Mouse (Mus musculus) neural tube, embryonic 11.5 days (tissue): ENCODE data around the gene Tmod3. TPM values are rescaled to one million over a fixed set of nuclear protein-coding genes. Genes with fewer than 3 reads are reported as not detected.

Source experiments
- ATAC-seq: fragments of 200-750 bp; cut with Nextera tagmentation; 2 replicates; pipeline ENCODE4 v1.8.0; 2017; ENCODE audit warnings: moderate number of reproducible peaks, mild to moderate bottlenecking, moderate TSS enrichment, moderate library complexity; ENCODE audit not compliant: insufficient read depth, low FRiP score, low TSS enrichment
- DNase-seq: peaks from one replicate; pipeline ENCODE4 v3.0.0-alpha.2; 2015; ENCODE audit warnings: low spot score
- H3K27ac ChIP-seq: fragments of 300-500 bp; sonication (generic); 2 replicates; pipeline ENCODE4 v1.5.1; 2014; ENCODE audit warnings: low read depth, mild to moderate bottlenecking, low read length
- H3K27me3 ChIP-seq: fragments of 300-500 bp; sonication (generic); 2 replicates; pipeline ENCODE4 v1.6.1; 2014; ENCODE audit warnings: mild to moderate bottlenecking, low read length, mixed read lengths; ENCODE audit not compliant: control insufficient read depth, insufficient read depth
- H3K36me3 ChIP-seq: fragments of 300-500 bp; sonication (generic); 2 replicates; pipeline ENCODE4 v1.6.1; 2014; ENCODE audit warnings: mild to moderate bottlenecking, low read length, moderate library complexity, mixed read lengths; ENCODE audit not compliant: control insufficient read depth, insufficient read depth
- H3K4me1 ChIP-seq: fragments of 300-500 bp; sonication (generic); 2 replicates; pipeline ENCODE4 v1.6.1; 2014; ENCODE audit warnings: low read length, mixed read lengths; ENCODE audit not compliant: control insufficient read depth, insufficient read depth
- H3K4me2 ChIP-seq: fragments of 300-500 bp; sonication (generic); 2 replicates; pipeline ENCODE4 v1.6.1; 2014; ENCODE audit warnings: low read depth, mild to moderate bottlenecking, moderate library complexity
- H3K4me3 ChIP-seq: fragments of 300-500 bp; sonication (generic); 2 replicates; pipeline ENCODE4 v1.5.1; 2014; ENCODE audit warnings: low read depth, low read length
- H3K9ac ChIP-seq: fragments of 300-500 bp; sonication (generic); 2 replicates; pipeline ENCODE4 v1.6.1; 2014; ENCODE audit warnings: mild to moderate bottlenecking, low read length
- H3K9me3 ChIP-seq: fragments of 300-500 bp; sonication (generic); 2 replicates; pipeline ENCODE4 v1.6.1; 2016; ENCODE audit warnings: low read length; ENCODE audit not compliant: control insufficient read depth
- WGBS: fragments of 180-500 bp; shearing (Covaris S2); extraction: QIAGEN DNeasy Blood & Tissue Kit; methylation state at CpG from one replicate; pipeline ENCODE4 v1.1.7; 2014; 5-methylcytosine and 5-hydroxymethylcytosine counted together
- polyA plus RNA-seq: library from polyadenylated mRNA; unstranded; fragments of >200 nt; fragmentation: Nextera tagmentation; extraction: Ambion mirVana; gene quantifications from 2 replicates; pipeline ENCODE4 v1.2.1, GENCODE M21; 2014

Gene Tmod3
- polyA plus RNA-seq, 1 experiment from 2014 or later, result 117 TPM

- H3K27me3 ChIP-seq, result no peaks in the 10 kb centered on the region
- H3K4me1 ChIP-seq, result no peaks in the 10 kb centered on the region
- 72% methylated on average over 6 of the region's 6 CpGs for WGBS
- no peak overlapping the region for H3K27ac ChIP-seq
- no peak overlapping the region for H3K9ac ChIP-seq
- no peak overlapping the region for H3K4me3 ChIP-seq
- H3K9me3 ChIP-seq, result no peaks in the 10 kb centered on the region
- H3K4me2 ChIP-seq, result no peak overlapping the region
- ATAC-seq, result no peak
- H3K36me3 ChIP-seq, result no peaks in the 10 kb centered on the region
- DNase-seq, result no peak
Observed at GRCm38 (mm10) chr9:75523646-75524045, 35.8 kb downstream of the Tmod3 start.

- no peaks in the 10 kb centered on the region for H3K27me3 ChIP-seq
- no peaks in the 10 kb centered on the region for H3K9me3 ChIP-seq
- H3K4me2 ChIP-seq, result no peak overlapping the region
- H3K9ac ChIP-seq, result no peak overlapping the region
- H3K4me3 ChIP-seq, result no peak overlapping the region
- no peak overlapping the region for H3K27ac ChIP-seq
- H3K4me1 ChIP-seq, result no peaks in the 10 kb centered on the region
- ATAC-seq (no peak), DNase-seq (no peak)
- 80% methylated on average over 2 of the region's 2 CpGs for WGBS
- no peaks in the 10 kb centered on the region for H3K36me3 ChIP-seq
Observed at GRCm38 (mm10) chr9:75522217-75522616, 37.2 kb downstream of the Tmod3 start.

- Histone ChIP-seq H3K9me3 (no peaks in the 10 kb centered on the region), H3K4me1 (no peaks in the 10 kb centered on the region), H3K27ac (no peak overlapping the region), H3K9ac (no peak overlapping the region), H3K4me3 (no peak overlapping the region), H3K4me2 (no peak overlapping the region), H3K36me3 (no peaks in the 10 kb centered on the region), H3K27me3 (no peaks in the 10 kb centered on the region)
- ATAC-seq (no peak), DNase-seq (peak; percentile 32)
- WGBS, result 58% methylated on average over 4 of the region's 4 CpGs
Observed at GRCm38 (mm10) chr9:75521788-75522187, 37.7 kb downstream of the Tmod3 start.

GRCm38 (mm10) chr9:75520940-75521339 lies 38.5 kb downstream of the Tmod3 start:
- Histone ChIP-seq H3K36me3 (no peaks in the 10 kb centered on the region), H3K27ac (no peak overlapping the region), H3K4me3 (no peak overlapping the region), H3K4me2 (no peak overlapping the region), H3K9ac (no peak overlapping the region), H3K27me3 (no peaks in the 10 kb centered on the region), H3K4me1 (no peaks in the 10 kb centered on the region), H3K9me3 (no peaks in the 10 kb centered on the region)
- WGBS, result 94% methylated on average over 8 of the region's 8 CpGs
- DNase-seq (no peak), ATAC-seq (no peak)

- no peak overlapping the region for H3K4me3 ChIP-seq
Observed at GRCm38 (mm10) chr9:75517751-75518150, 41.7 kb downstream of the Tmod3 start.

GRCm38 (mm10) chr9:75515464-75516113 lies 43.9 kb downstream of the Tmod3 start:
- H3K4me2 ChIP-seq, result no peak overlapping the region
- DNase-seq (peak; percentile 38), ATAC-seq (no peak; the same call in 1 of the 2 replicates)
- no peak overlapping the region for H3K9ac ChIP-seq
- no peaks in the 10 kb centered on the region for H3K9me3 ChIP-seq
- no peaks in the 10 kb centered on the region for H3K4me1 ChIP-seq
- no peaks in the 10 kb centered on the region; the same call in 1 of the 2 replicates for H3K36me3 ChIP-seq
- no peak overlapping the region for H3K27ac ChIP-seq
- H3K4me3 ChIP-seq, result no peak overlapping the region
- WGBS, result 63% methylated on average over 12 of the region's 12 CpGs
- H3K27me3 ChIP-seq, result no peaks in the 10 kb centered on the region

More at GRCm38 (mm10) chr9:75517751-75518150, 41.7 kb downstream of the Tmod3 start:
- ATAC-seq, result no peak
- no peak overlapping the region for H3K9ac ChIP-seq
- H3K27ac ChIP-seq, result no peak overlapping the region
- no peak overlapping the region for H3K4me2 ChIP-seq
- H3K27me3 ChIP-seq, result no peaks in the 10 kb centered on the region
- WGBS, result 74% methylated on average over 3 of the region's 3 CpGs
- no peaks in the 10 kb centered on the region for H3K4me1 ChIP-seq
- H3K9me3 ChIP-seq, result no peaks in the 10 kb centered on the region
- DNase-seq, result no peak
- H3K36me3 ChIP-seq, result no peaks in the 10 kb centered on the region; the same call in 1 of the 2 replicates

GRCm38 (mm10) chr9:75511236-75511939 lies 48.1 kb downstream of the Tmod3 start:
- H3K4me1 ChIP-seq, result no peaks in the 10 kb centered on the region
- H3K4me2 ChIP-seq, result no peak overlapping the region
- no peak overlapping the region for H3K27ac ChIP-seq
- no peaks in the 10 kb centered on the region for H3K9me3 ChIP-seq
- no peak overlapping the region for H3K4me3 ChIP-seq
- 94% methylated on average over 8 of the region's 8 CpGs for WGBS
- no peaks in the 10 kb centered on the region for H3K27me3 ChIP-seq
- H3K9ac ChIP-seq, result no peak overlapping the region
- no peak for ATAC-seq
- DNase-seq, result no peak
- peaks cover 11% of the 10 kb centered on the region for H3K36me3 ChIP-seq

GRCm38 (mm10) chr9:75504311-75504710 lies 55.1 kb downstream of the Tmod3 start:
- H3K4me3 ChIP-seq, result no peak overlapping the region
- H3K27ac ChIP-seq, result no peak overlapping the region
- no peak overlapping the region for H3K9ac ChIP-seq
- H3K4me1 ChIP-seq, result no peaks in the 10 kb centered on the region
- no peak overlapping the region for H3K4me2 ChIP-seq
- no peaks in the 10 kb centered on the region for H3K9me3 ChIP-seq
- ATAC-seq (no peak), DNase-seq (no peak)
- WGBS, result 97% methylated on average over 6 of the region's 6 CpGs
- peaks cover 11% of the 10 kb centered on the region for H3K36me3 ChIP-seq
- no peaks in the 10 kb centered on the region for H3K27me3 ChIP-seq

GRCm38 (mm10) chr9:75498571-75498970 lies 60.9 kb downstream of the Tmod3 start:
- H3K36me3 ChIP-seq, result peaks cover 5% of the 10 kb centered on the region
- no peaks in the 10 kb centered on the region for H3K27me3 ChIP-seq
- no peak overlapping the region for H3K4me2 ChIP-seq
- H3K9me3 ChIP-seq, result no peaks in the 10 kb centered on the region
- no peak for DNase-seq
- H3K4me1 ChIP-seq, result no peaks in the 10 kb centered on the region
- 93% methylated on average over 7 of the region's 7 CpGs for WGBS
- H3K4me3 ChIP-seq, result no peak overlapping the region
- ATAC-seq, result no peak
- no peak overlapping the region for H3K27ac ChIP-seq
- no peak overlapping the region for H3K9ac ChIP-seq
